Mouse (Mus musculus) ES-E14 (cell line): Measurements from ENCODE around the gene Gbf1.

Experiments
- HCFC1 ChIP-seq: IDR thresholded peaks from 2 replicates; pipeline ENCODE4 v1.6.1; 2012; ENCODE audit warnings: low read length, inconsistent platforms, borderline replicate concordance; ENCODE audit not compliant: insufficient read depth
- MAFK ChIP-seq: IDR thresholded peaks from 2 replicates; pipeline ENCODE4 v1.6.1; 2014; ENCODE audit warnings: mild to moderate bottlenecking, low read depth, low read length, inconsistent platforms; ENCODE audit not compliant: insufficient read depth
- ZNF384 ChIP-seq: IDR thresholded peaks from 2 replicates; pipeline ENCODE4 v1.6.1; 2012; ENCODE audit warnings: low read depth, low read length, inconsistent platforms

DNA sequence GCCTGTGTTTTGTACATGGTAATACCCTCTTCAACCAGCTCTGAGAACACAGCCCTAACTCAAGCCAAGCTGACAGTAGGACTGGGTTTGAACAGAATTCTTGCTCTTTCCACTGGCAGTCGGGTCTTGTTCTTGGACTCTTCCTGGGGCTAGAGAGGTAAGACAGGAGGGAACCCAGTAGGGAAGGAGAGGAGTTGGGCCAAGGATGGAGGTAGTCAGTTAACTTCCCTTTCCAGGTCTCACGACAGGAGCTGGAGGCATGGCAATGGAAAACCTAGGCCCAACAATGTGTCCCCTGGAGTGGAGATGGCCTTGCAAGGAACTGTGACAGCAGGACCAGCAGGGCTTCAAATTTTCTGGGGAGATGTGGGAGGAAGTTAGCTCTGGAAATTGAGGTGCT lies 12.0 kb upstream of the Gbf1 start:
- no peak for TF ChIP-seq MAFK
- TF ChIP-seq ZNF384, result no peak
- no peak for TF ChIP-seq HCFC1
